Mouse (Mus musculus) stomach, postnatal 0 days (tissue): ENCODE data around the gene Aqp1. TPM values are rescaled to one million over a fixed set of nuclear protein-coding genes. Genes with fewer than 3 reads are reported as not detected.

Experiments
- ATAC-seq: fragments of 200-750 bp; cut with Nextera tagmentation; 2 replicates; pipeline ENCODE4 v1.8.0; 2017; ENCODE audit not compliant: low FRiP score, low TSS enrichment
- DNase-seq: peaks from one replicate; pipeline ENCODE4 v3.0.0-alpha.2; 2016; ENCODE audit warnings: low spot score
- H3K27ac ChIP-seq: fragments of 300-500 bp; sonication (generic); replicated peaks from 2 replicates; pipeline ENCODE4 v1.5.1; 2014; ENCODE audit warnings: mild to moderate bottlenecking, control low read depth
- H3K27me3 ChIP-seq: fragments of 300-500 bp; sonication (generic); 2 replicates; pipeline ENCODE4 v1.6.1; 2014; ENCODE audit warnings: low read length; ENCODE audit not compliant: control insufficient read depth, insufficient read depth
- H3K36me3 ChIP-seq: fragments of 300-500 bp; sonication (generic); 2 replicates; pipeline ENCODE4 v1.6.1; 2014; ENCODE audit warnings: low read length, mixed read lengths; ENCODE audit not compliant: control insufficient read depth, insufficient read depth
- H3K4me1 ChIP-seq: fragments of 300-500 bp; sonication (generic); replicated peaks from 2 replicates; pipeline ENCODE4 v1.6.1; 2014; ENCODE audit warnings: antibody characterized with exemption; ENCODE audit not compliant: control insufficient read depth, insufficient read depth
- H3K4me2 ChIP-seq: fragments of 300-500 bp; sonication (generic); replicated peaks from 2 replicates; pipeline ENCODE4 v1.6.1; 2014; ENCODE audit warnings: low read depth, mild to moderate bottlenecking, control low read depth, moderate library complexity
- H3K4me3 ChIP-seq: fragments of 300-500 bp; sonication (generic); 2 replicates; pipeline ENCODE4 v1.5.1; 2014; ENCODE audit warnings: low read depth, low read length, control low read depth
- H3K9ac ChIP-seq: fragments of 300-500 bp; sonication (generic); 2 replicates; pipeline ENCODE4 v1.6.1; 2014; ENCODE audit warnings: mild to moderate bottlenecking, low read length, control low read depth, mixed read lengths
- H3K9me3 ChIP-seq: fragments of 300-500 bp; sonication (generic); 2 replicates; pipeline ENCODE4 v1.6.1; 2016; ENCODE audit warnings: low read length; ENCODE audit not compliant: control insufficient read depth
- CTCF ChIP-seq: IDR thresholded peaks from 2 replicates; pipeline ENCODE4 v1.5.1; 2016; ENCODE audit warnings: antibody characterized with exemption, low read depth, mild to moderate bottlenecking, moderate library complexity
- EP300 ChIP-seq: optimal IDR thresholded peaks from 2 replicates; pipeline ENCODE3; 2016; ENCODE audit warnings: antibody characterized with exemption
- WGBS: fragments of 180-500 bp; shearing (Covaris S2); extraction: QIAGEN DNeasy Blood & Tissue Kit; methylation state at CpG from one replicate; pipeline ENCODE4 v1.1.7; 2014; 5-methylcytosine and 5-hydroxymethylcytosine counted together
- polyA plus RNA-seq: library from polyadenylated mRNA; unstranded; fragments of >200 nt; fragmentation: Nextera tagmentation; extraction: Ambion mirVana; gene quantifications from 2 replicates; pipeline ENCODE4 v1.2.1, GENCODE M21; 2015

The Aqp1 gene
- polyA plus RNA-seq, 1 experiment from 2014 or later, result 16.2 TPM

DNA sequence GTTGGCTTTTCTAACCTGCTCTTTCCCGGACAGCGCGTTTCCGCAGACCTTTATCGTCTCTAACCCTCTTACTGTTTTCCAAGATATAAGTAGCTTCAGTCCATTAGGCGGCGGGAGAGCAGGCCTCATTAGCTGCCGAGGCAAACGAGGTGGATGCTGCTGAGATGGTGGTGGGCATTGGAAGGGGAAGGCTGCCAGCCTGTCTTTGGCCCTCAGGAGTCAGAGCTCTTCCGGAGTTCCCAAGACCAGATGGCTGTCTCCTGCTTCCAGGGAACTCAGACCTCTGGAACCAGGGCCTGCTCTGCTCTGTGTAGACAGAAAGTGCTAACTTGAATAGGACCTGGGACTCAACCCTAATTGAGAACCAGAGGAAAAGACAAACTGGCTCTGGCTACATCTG, 7.2 kb downstream of the Aqp1 start:
- H3K27ac ChIP-seq, result no peak overlapping the region
- H3K9me3 ChIP-seq, result no peaks in the 10 kb centered on the region
- no peak overlapping the region for H3K9ac ChIP-seq
- H3K36me3 ChIP-seq, result no peaks in the 10 kb centered on the region
- TF ChIP-seq CTCF, result no peak
- no peak for TF ChIP-seq EP300
- no peaks in the 10 kb centered on the region for H3K27me3 ChIP-seq
- no peak overlapping the region for H3K4me2 ChIP-seq
- peaks cover 6% of the 10 kb centered on the region for H3K4me1 ChIP-seq
- WGBS, result 90% methylated on average over 10 of the region's 10 CpGs
- ATAC-seq, result no peak
- no peak for DNase-seq
- H3K4me3 ChIP-seq, result no peak overlapping the region

DNA sequence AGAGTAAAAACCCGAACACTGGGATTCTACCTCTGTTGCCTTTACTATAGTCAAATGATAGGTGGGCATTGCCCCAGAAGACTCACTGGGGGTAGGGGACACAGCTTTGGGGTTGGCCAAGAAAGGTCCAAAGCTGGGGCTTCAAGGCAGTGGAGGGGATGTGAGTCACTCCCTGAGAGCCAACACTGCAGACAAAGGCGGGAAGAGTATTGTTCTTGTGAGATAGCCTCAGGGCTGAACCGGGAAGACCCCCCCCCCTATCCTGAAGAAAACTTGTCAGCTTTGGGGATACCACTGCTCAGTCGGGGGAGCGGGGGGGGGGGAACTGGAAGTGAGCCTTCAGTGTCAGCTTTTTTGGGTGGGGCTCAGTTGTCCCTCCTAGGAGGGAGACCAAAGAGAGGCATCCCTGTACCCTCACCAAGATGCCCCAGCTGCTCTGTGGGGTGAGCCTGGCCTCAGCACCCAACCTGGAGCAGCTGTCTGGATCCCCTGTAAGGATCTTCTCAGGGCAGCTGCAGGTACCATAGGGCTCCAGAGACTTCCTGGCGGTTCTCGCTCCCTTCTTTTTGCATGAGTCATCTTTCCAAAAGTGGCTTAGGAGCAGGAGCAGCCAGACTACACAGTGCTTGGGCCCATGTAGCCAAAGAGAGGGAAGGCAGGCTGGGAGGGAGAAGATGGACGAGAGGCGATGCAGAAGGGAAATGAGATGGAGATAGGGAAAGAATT, 8.2 kb downstream of the Aqp1 start:
- Histone ChIP-seq H3K27ac (no peak overlapping the region), H3K4me2 (no peak overlapping the region), H3K9ac (no peak overlapping the region), H3K9me3 (no peaks in the 10 kb centered on the region), H3K36me3 (no peaks in the 10 kb centered on the region), H3K27me3 (no peaks in the 10 kb centered on the region), H3K4me1 (peaks cover 6% of the 10 kb centered on the region), H3K4me3 (no peak overlapping the region)
- ATAC-seq (no peak), DNase-seq (no peak)
- 77% methylated on average over 9 of the region's 9 CpGs for WGBS
- TF ChIP-seq EP300 (no peak), CTCF (no peak)

DNA sequence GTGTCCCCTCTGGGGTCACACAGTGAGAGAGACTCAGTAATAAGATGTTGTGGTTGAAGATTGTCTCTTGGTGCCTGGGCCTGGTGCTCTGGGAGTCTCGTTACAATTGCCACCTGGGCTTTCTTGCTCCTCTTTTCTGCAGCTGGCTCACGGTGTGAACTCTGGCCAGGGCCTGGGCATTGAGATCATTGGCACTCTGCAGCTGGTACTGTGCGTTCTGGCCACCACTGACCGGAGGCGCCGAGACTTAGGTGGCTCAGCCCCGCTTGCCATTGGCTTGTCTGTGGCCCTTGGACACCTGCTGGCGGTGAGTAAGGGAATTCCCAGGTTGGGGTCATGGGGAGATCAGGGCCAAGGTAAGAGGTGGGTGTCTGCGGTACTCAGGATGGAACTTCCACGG, 9.0 kb downstream of the Aqp1 start:
- Histone ChIP-seq H3K4me1 (peaks cover 6% of the 10 kb centered on the region), H3K27me3 (no peaks in the 10 kb centered on the region), H3K4me2 (no peak overlapping the region), H3K9me3 (no peaks in the 10 kb centered on the region), H3K9ac (no peak overlapping the region), H3K36me3 (no peaks in the 10 kb centered on the region), H3K4me3 (no peak overlapping the region), H3K27ac (no peak overlapping the region)
- no peak for ATAC-seq
- no peak for TF ChIP-seq CTCF
- no peak for TF ChIP-seq EP300
- peak; percentile 12 for DNase-seq
- 92% methylated on average over 10 of the region's 10 CpGs for WGBS

DNA sequence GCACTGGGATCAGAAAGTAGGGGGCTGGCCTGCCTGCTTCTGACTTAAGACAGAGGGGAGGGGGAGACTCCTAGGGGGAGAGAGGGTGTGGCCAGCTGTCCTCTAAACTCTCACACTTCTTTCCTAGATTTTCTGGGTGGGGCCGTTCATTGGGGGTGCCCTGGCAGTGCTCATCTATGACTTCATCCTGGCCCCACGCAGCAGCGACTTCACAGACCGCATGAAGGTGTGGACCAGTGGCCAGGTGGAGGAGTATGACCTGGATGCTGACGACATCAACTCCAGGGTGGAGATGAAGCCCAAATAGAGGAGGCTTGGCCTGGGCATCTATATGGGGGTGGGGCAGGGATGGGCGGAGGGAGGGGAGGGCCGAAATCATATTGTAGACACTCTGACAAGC, 10.3 kb downstream of the Aqp1 start:
- DNase-seq (peak; percentile 11), ATAC-seq (no peak)
- no peak overlapping the region for H3K9ac ChIP-seq
- TF ChIP-seq EP300 (no peak), CTCF (no peak)
- H3K27ac ChIP-seq, result no peak overlapping the region
- peaks cover 4% of the 10 kb centered on the region for H3K4me1 ChIP-seq
- no peaks in the 10 kb centered on the region for H3K9me3 ChIP-seq
- no peak overlapping the region for H3K4me2 ChIP-seq
- no peaks in the 10 kb centered on the region for H3K36me3 ChIP-seq
- no peak overlapping the region for H3K4me3 ChIP-seq
- 73% methylated on average over 7 of the region's 7 CpGs for WGBS
- H3K27me3 ChIP-seq, result no peaks in the 10 kb centered on the region

DNA sequence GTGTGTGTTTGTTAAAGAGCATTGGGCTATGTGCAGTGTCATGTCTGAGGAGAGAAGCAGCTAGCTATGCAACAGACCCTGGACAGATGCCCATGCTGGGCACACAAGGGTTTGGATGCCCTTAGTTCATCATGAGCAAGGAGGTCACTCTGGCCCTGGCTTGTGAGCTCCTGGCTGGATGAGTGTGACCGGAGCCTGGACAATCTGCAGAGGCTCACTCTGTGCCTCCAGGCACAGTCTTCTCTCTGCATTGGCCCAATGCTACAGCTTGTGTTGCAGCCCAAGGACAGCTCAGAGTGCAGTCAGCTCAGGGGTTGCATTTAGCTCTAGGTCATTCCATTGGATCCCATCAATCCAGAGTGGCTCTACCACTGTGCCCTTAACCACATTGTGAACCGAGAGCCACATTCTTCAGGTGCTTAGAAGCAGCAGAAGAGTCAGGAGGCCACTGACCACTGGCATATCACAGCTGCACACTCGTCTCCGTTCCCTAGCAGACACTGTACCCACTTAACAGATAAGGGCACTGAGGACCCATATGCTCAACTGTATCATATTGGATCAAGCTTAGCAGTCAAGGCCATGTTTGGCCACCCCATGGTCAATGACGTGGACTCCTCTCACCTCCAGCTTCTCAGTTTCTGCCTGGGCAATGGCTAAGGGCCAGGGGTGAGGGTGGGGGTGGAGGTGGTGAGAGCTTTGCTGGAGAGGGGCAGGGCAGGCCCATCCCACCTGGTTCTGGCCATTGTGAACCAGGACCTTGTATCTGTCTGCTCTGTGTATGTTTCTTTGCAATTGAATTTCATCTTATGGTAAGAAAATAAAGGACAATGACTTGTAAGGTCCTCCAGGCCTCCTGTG, 11.7 kb downstream of the Aqp1 start:
- Histone ChIP-seq H3K9me3 (no peaks in the 10 kb centered on the region), H3K4me3 (no peak overlapping the region), H3K27ac (no peak overlapping the region), H3K9ac (no peak overlapping the region), H3K27me3 (no peaks in the 10 kb centered on the region), H3K36me3 (no peaks in the 10 kb centered on the region), H3K4me1 (no peaks in the 10 kb centered on the region), H3K4me2 (no peak overlapping the region)
- peak; percentile 10 for DNase-seq
- ATAC-seq, result no peak
- WGBS, result 92% methylated on average over 5 of the region's 5 CpGs
- TF ChIP-seq CTCF, result no peak
- TF ChIP-seq EP300, result no peak

DNA sequence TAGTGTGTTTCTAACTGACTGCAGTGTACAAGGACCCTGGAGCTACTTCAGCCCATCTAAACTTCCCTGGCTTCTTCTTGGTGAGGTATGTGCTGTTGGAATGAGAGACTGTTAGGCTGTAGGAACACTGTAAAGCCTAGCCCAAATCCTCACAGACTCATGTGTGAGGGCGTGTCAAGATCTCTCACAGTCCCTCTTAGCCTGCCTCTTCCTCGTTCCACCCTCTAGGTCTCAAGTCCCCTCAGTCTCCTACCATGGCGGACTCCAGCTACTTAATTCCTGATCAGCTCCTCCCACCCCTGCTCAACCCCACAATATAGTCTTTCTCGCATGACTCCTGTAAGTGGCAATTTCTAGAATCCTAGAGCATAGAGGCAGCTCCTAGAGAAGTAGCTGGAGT, 13.0 kb downstream of the Aqp1 start:
- no peaks in the 10 kb centered on the region for H3K27me3 ChIP-seq

More for the DNA sequence above, 13.0 kb downstream of the Aqp1 start:
- no peak overlapping the region for H3K4me3 ChIP-seq
- WGBS, result 82% methylated on average over 4 of the region's 4 CpGs
- no peaks in the 10 kb centered on the region for H3K36me3 ChIP-seq
- ATAC-seq, result no peak
- H3K4me2 ChIP-seq, result no peak overlapping the region
- TF ChIP-seq EP300 (no peak), CTCF (no peak)
- no peaks in the 10 kb centered on the region for H3K9me3 ChIP-seq
- H3K27ac ChIP-seq, result no peak overlapping the region
- DNase-seq, result no peak
- H3K4me1 ChIP-seq, result no peaks in the 10 kb centered on the region
- H3K9ac ChIP-seq, result no peak overlapping the region
